Mouse (Mus musculus): Measurements from ENCODE around the gene Serpinb3b.
"Not testable (repeated sequence)": the region's sequence is repeated elsewhere in the genome, so short reads cannot be mapped to it uniquely, and the experiment has no call there.

The Serpinb3b gene

DNA sequence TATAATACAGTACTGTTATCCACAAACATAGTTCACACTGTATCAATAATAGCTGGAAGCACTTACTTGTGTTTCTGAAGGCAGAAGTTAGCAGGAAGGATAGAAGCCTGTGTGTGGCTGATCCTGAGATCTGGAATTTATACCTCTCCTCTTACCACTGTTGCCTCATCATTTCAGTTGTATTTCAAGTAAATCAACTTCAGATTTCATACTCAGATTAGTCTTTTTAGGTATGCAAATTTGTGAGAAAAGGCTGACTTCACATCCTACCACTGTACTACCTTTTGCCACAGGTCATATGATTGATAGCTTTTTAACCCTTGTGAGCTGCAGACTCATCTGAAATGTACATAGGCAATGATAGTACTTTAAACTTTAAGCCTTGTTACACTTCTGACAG, at the start of gene Serpinb3b, which contains the start of gene Serpinb3c:
Gene Serpinb3b (minus strand): TSS at position 101 of the 400 bp plus-strand sequence.
Gene Serpinb3c (minus strand): TSS at position 111 of the 400 bp plus-strand sequence.
- not testable (repeated sequence) for DNase-seq

GRCm38 (mm10) chr1:107243170-107243569, 35.0 kb downstream of the Serpinb3b start:
- DNase-seq: not testable (repeated sequence)

DNA sequence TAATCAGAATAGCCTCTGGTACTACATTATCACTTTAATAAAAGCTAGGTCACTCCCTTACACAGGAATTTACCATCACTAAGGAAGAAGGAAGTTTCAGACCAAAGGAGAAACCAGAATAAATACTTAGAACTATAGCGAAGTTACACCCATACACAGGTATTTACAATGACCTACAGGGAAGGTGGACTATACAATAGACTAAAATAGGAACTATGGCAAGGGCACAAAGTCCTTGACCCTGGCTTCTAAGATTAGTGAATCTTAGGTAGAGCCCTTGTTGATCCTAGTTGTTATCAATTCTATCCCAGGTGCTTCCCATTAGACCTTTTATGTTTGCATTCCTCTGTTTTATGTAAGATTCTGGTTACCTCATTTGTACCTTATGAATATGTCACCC, 60.9 kb downstream of the Serpinb3b start:
- DNase-seq: not testable (repeated sequence)

GRCm38 (mm10) chr1:107127453-107127852, 150.7 kb downstream of the Serpinb3b start:
- not testable (repeated sequence) for DNase-seq
